Mouse (Mus musculus): ENCODE measurements around the gene Slc23a4.

- no peak for TF ChIP-seq CTCF (IDR thresholded peaks at IDR 0.05 in 2 of 3, conservative IDR thresholded peaks at IDR 0.05 in 1 of 3; ENCODE audit: control insufficient read depth in 1 of 3, insufficient read depth in 1 of 3, low read depth in 2 of 3, low read length in 3 of 3, poor library complexity in 1 of 3, severe bottlenecking in 1 of 3)
- TF ChIP-seq SIN3A (IDR thresholded peaks at IDR 0.05; ENCODE audit: low read length), result no peak
- TF ChIP-seq POLR2A (IDR thresholded peaks at IDR 0.05; ENCODE audit: control insufficient read depth in 1 of 2, insufficient read depth in 1 of 2, low read depth in 1 of 2, low read length in 2 of 2, poor library complexity in 1 of 2), result no peak
- TF ChIP-seq MYB (IDR thresholded peaks at IDR 0.05; ENCODE audit: low read depth, low read length), result no peak
- no peak for TF ChIP-seq RCOR1 (IDR thresholded peaks at IDR 0.05; ENCODE audit: low read depth, low read length)
- no peak for TF ChIP-seq CHD1 (IDR thresholded peaks at IDR 0.05; ENCODE audit: low read depth, low read length)
Observed at GRCm38 (mm10) chr6:35011953-35012352, 23.7 kb upstream of the Slc23a4 start.
